Mouse (Mus musculus) embryo, embryonic 10.5 days (tissue): Measurements from ENCODE around the gene Ints3.
"Not testable (repeated sequence)": the region's sequence is repeated elsewhere in the genome, so short reads cannot be mapped to it uniquely, and the experiment has no call there.

Experiments
- DNase-seq: peaks from one replicate; pipeline ENCODE4 v3.0.0-alpha.2; 2015; ENCODE audit warnings: low spot score

Gene Ints3

DNA sequence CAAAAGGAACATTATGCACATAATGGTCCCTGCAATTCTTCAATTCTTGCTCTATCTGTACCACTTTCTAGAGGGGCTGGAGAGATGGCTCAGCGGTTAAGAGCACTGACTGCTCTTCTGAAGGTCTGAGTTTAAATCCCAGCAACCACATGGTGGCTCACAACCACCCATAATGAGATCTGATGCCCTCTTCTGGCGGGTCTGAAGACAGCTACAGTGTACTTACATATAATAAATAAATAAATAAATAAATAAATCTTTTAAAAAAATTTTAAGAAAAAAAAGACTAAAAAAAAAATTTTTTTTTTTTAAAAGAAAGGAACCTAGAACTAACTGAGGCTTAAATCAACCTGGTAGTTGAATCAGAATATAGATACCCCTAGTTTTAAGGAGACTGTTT, 90.6 kb downstream of the Ints3 start:
- not testable (repeated sequence) for DNase-seq
